Mouse (Mus musculus): ENCODE measurements around the gene Gm43552. TPM values are rescaled to one million over a fixed set of nuclear protein-coding genes. Genes with fewer than 3 reads are reported as not detected.

The Gm43552 gene
- polyA plus RNA-seq, 1 experiment, result not detected

GRCm38 (mm10) chr5:65428321-65428720, 64.3 kb downstream of the Gm43552 start:
- no peak for TF ChIP-seq POLR2A (IDR thresholded peaks at IDR 0.05; ENCODE audit: extremely low read depth, insufficient read depth, low read length)
- TF ChIP-seq CTCF (IDR thresholded peaks at IDR 0.05; ENCODE audit: extremely low read depth, insufficient read depth, low read length), result no peak
- Histone ChIP-seq H3K27ac (ENCODE audit: insufficient read depth, low read length) (no peak overlapping the region), H3K4me1 (ENCODE audit: control insufficient read depth, insufficient read depth, low read length) (no peaks in the 10 kb centered on the region), H3K4me3 (ENCODE audit: insufficient read depth, low read length) (no peak overlapping the region)

- no peak for TF ChIP-seq CTCF (IDR thresholded peaks at IDR 0.05; ENCODE audit: extremely low read depth, insufficient read depth, low read length)
- TF ChIP-seq POLR2A (IDR thresholded peaks at IDR 0.05; ENCODE audit: extremely low read depth, insufficient read depth, low read length), result no peak
- no peak overlapping the region for H3K4me3 ChIP-seq (ENCODE audit: insufficient read depth, low read length)
- no peaks in the 10 kb centered on the region for H3K4me1 ChIP-seq (ENCODE audit: control insufficient read depth, insufficient read depth, low read length)
- H3K27ac ChIP-seq (ENCODE audit: insufficient read depth, low read length), result no peak overlapping the region
These were observed 67.4 kb downstream of the Gm43552 start for GRCm38 (mm10) chr5:65425251-65425650.

GRCm38 (mm10) chr5:65424215-65424614, 68.4 kb downstream of the Gm43552 start:
- Histone ChIP-seq H3K4me1 (ENCODE audit: control insufficient read depth, insufficient read depth, low read length) (no peaks in the 10 kb centered on the region), H3K4me3 (ENCODE audit: insufficient read depth, low read length) (no peak overlapping the region), H3K27ac (ENCODE audit: insufficient read depth, low read length) (no peak overlapping the region)
- no peak for TF ChIP-seq CTCF (IDR thresholded peaks at IDR 0.05; ENCODE audit: extremely low read depth, insufficient read depth, low read length)
- TF ChIP-seq POLR2A (IDR thresholded peaks at IDR 0.05; ENCODE audit: extremely low read depth, insufficient read depth, low read length), result no peak

GRCm38 (mm10) chr5:65422803-65423202, 69.8 kb downstream of the Gm43552 start:
- no peak overlapping the region for H3K4me3 ChIP-seq (ENCODE audit: insufficient read depth, low read length)
- H3K27ac ChIP-seq (ENCODE audit: insufficient read depth, low read length), result no peak overlapping the region
- no peaks in the 10 kb centered on the region for H3K4me1 ChIP-seq (ENCODE audit: control insufficient read depth, insufficient read depth, low read length)
- no peak for TF ChIP-seq CTCF (IDR thresholded peaks at IDR 0.05; ENCODE audit: extremely low read depth, insufficient read depth, low read length)

GRCm38 (mm10) chr5:65420822-65421221, 71.8 kb downstream of the Gm43552 start:
- H3K4me1 ChIP-seq (ENCODE audit: control insufficient read depth, insufficient read depth, low read length), result 0 out of 2 replicates have a peak, but pooled peaks cover 1% of the 10 kb centered on the region
- no peak overlapping the region for H3K4me3 ChIP-seq (ENCODE audit: insufficient read depth, low read length)
- no peak overlapping the region for H3K27ac ChIP-seq (ENCODE audit: insufficient read depth, low read length)
- TF ChIP-seq CTCF (IDR thresholded peaks at IDR 0.05; ENCODE audit: extremely low read depth, insufficient read depth, low read length) (no peak), POLR2A (IDR thresholded peaks at IDR 0.05; ENCODE audit: extremely low read depth, insufficient read depth, low read length) (no peak)

- Histone ChIP-seq H3K27ac (ENCODE audit: insufficient read depth, low read length) (no peak overlapping the region), H3K4me3 (ENCODE audit: insufficient read depth, low read length) (no peak overlapping the region), H3K4me1 (ENCODE audit: control insufficient read depth, insufficient read depth, low read length) (0 out of 2 replicates have a peak, but pooled peaks cover 1% of the 10 kb centered on the region)
- no peak for TF ChIP-seq POLR2A (IDR thresholded peaks at IDR 0.05; ENCODE audit: extremely low read depth, insufficient read depth, low read length)
These were observed 73.5 kb downstream of the Gm43552 start for GRCm38 (mm10) chr5:65419136-65419535.

GRCm38 (mm10) chr5:65415653-65416458, 76.8 kb downstream of the Gm43552 start:
- H3K27ac ChIP-seq (ENCODE audit: insufficient read depth, low read length), result no peak overlapping the region
- TF ChIP-seq POLR2A (IDR thresholded peaks at IDR 0.05; ENCODE audit: extremely low read depth, insufficient read depth, low read length), result no peak
- TF ChIP-seq CTCF (IDR thresholded peaks at IDR 0.05; ENCODE audit: extremely low read depth, insufficient read depth, low read length), result no peak

GRCm38 (mm10) chr5:65407989-65408388, 84.6 kb downstream of the Gm43552 start:
- Histone ChIP-seq H3K27ac (ENCODE audit: insufficient read depth, low read length) (no peak overlapping the region), H3K4me1 (ENCODE audit: control insufficient read depth, insufficient read depth, low read length) (no peaks in the 10 kb centered on the region), H3K4me3 (ENCODE audit: insufficient read depth, low read length) (no peak overlapping the region)
- TF ChIP-seq POLR2A (IDR thresholded peaks at IDR 0.05; ENCODE audit: extremely low read depth, insufficient read depth, low read length) (no peak), CTCF (IDR thresholded peaks at IDR 0.05; ENCODE audit: extremely low read depth, insufficient read depth, low read length) (no peak)

More at GRCm38 (mm10) chr5:65415653-65416458, 76.8 kb downstream of the Gm43552 start:
- 0 out of 2 replicates have a peak, but pooled peaks cover 1% of the 10 kb centered on the region for H3K4me1 ChIP-seq (ENCODE audit: control insufficient read depth, insufficient read depth, low read length)
- H3K4me3 ChIP-seq (ENCODE audit: insufficient read depth, low read length), result no peak overlapping the region

GRCm38 (mm10) chr5:65401251-65401994, 91.2 kb downstream of the Gm43552 start:
- TF ChIP-seq POLR2A (IDR thresholded peaks at IDR 0.05; ENCODE audit: extremely low read depth, insufficient read depth, low read length) (no peak), CTCF (IDR thresholded peaks at IDR 0.05; ENCODE audit: extremely low read depth, insufficient read depth, low read length) (peak; percentile 95)
- Histone ChIP-seq H3K27ac (ENCODE audit: insufficient read depth, low read length) (no peak overlapping the region), H3K4me3 (ENCODE audit: insufficient read depth, low read length) (no peak overlapping the region), H3K4me1 (ENCODE audit: control insufficient read depth, insufficient read depth, low read length) (no peaks in the 10 kb centered on the region)

- no peak overlapping the region for H3K4me3 ChIP-seq (ENCODE audit: insufficient read depth, low read length)
- peaks cover 2% of the 10 kb centered on the region; the same call in 1 of the 2 replicates for H3K4me1 ChIP-seq (ENCODE audit: control insufficient read depth, insufficient read depth, low read length)
- H3K27ac ChIP-seq (ENCODE audit: insufficient read depth, low read length), result no peak overlapping the region
- TF ChIP-seq POLR2A (IDR thresholded peaks at IDR 0.05; ENCODE audit: extremely low read depth, insufficient read depth, low read length) (no peak), CTCF (IDR thresholded peaks at IDR 0.05; ENCODE audit: extremely low read depth, insufficient read depth, low read length) (no peak)
These were observed 98.2 kb downstream of the Gm43552 start for GRCm38 (mm10) chr5:65394425-65394824.
